Mouse (Mus musculus) spleen, postnatal 4 days (tissue): ENCODE results near the gene Cdc26.

ENCODE experiments used
- DNase-seq, 2 experiments: peaks; one replicate each; pipeline ENCODE4 v3.0.0; 2022; ENCODE audit warnings: low spot score in 2 of 2

Gene Cdc26

GRCm38 (mm10) chr4:62398956-62399355, 9.5 kb downstream of the Cdc26 start:
- no peak for DNase-seq

GRCm38 (mm10) chr4:62397616-62398365, 10.7 kb downstream of the Cdc26 start:
- DNase-seq, result no peak

GRCm38 (mm10) chr4:62395806-62396205, 12.6 kb downstream of the Cdc26 start:
- DNase-seq, result no peak

GRCm38 (mm10) chr4:62393459-62393858, 15.0 kb downstream of the Cdc26 start:
- DNase-seq, result no peak

GRCm38 (mm10) chr4:62391892-62392291, 16.6 kb downstream of the Cdc26 start:
- peak in 1 of 2 experiments; percentile 19 for DNase-seq

GRCm38 (mm10) chr4:62389592-62390512, 18.6 kb downstream of the Cdc26 start:
- DNase-seq, result no peak

- DNase-seq, result no peak
These were observed 23.0 kb downstream of the Cdc26 start for GRCm38 (mm10) chr4:62385439-62385838.

- DNase-seq, result no peak
These were observed 24.3 kb downstream of the Cdc26 start for GRCm38 (mm10) chr4:62384159-62384558.

- no peak for DNase-seq
These were observed 24.7 kb downstream of the Cdc26 start for GRCm38 (mm10) chr4:62383752-62384151.

- DNase-seq, result no peak
These were observed 25.2 kb downstream of the Cdc26 start for GRCm38 (mm10) chr4:62383207-62383606.

- DNase-seq, result no peak
These were observed 28.6 kb downstream of the Cdc26 start for GRCm38 (mm10) chr4:62379724-62380381.

GRCm38 (mm10) chr4:62376123-62376522, 32.3 kb downstream of the Cdc26 start:
- DNase-seq, result no peak

- DNase-seq, result no peak
These were observed 34.1 kb downstream of the Cdc26 start for GRCm38 (mm10) chr4:62374342-62374741.

- no peak for DNase-seq
These were observed 34.8 kb downstream of the Cdc26 start for GRCm38 (mm10) chr4:62373668-62374067.

GRCm38 (mm10) chr4:62372818-62373520, 35.5 kb downstream of the Cdc26 start:
- DNase-seq, result no peak

- no peak for DNase-seq
These were observed 36.0 kb downstream of the Cdc26 start for GRCm38 (mm10) chr4:62372410-62372809.

GRCm38 (mm10) chr4:62369091-62369490, 39.4 kb downstream of the Cdc26 start:
- no peak for DNase-seq

- no peak for DNase-seq
These were observed 40.9 kb downstream of the Cdc26 start for GRCm38 (mm10) chr4:62367586-62367985.

- no peak for DNase-seq
These were observed 42.2 kb downstream of the Cdc26 start for GRCm38 (mm10) chr4:62366291-62366690.

- DNase-seq, result no peak
These were observed 44.1 kb downstream of the Cdc26 start for GRCm38 (mm10) chr4:62364299-62364698.

GRCm38 (mm10) chr4:62362437-62362836, 46.0 kb downstream of the Cdc26 start:
- DNase-seq, result no peak

- DNase-seq, result no peak
These were observed 46.4 kb downstream of the Cdc26 start for GRCm38 (mm10) chr4:62361997-62362396.
